Mouse (Mus musculus): ENCODE data around the gene Strada.
A peak's percentile ranks its signal among the peaks of the same experiment; 100 is the strongest.
"Not testable (repeated sequence)": the region's sequence is repeated elsewhere in the genome, so short reads cannot be mapped to it uniquely, and the experiment has no call there.

Gene Strada

DNA sequence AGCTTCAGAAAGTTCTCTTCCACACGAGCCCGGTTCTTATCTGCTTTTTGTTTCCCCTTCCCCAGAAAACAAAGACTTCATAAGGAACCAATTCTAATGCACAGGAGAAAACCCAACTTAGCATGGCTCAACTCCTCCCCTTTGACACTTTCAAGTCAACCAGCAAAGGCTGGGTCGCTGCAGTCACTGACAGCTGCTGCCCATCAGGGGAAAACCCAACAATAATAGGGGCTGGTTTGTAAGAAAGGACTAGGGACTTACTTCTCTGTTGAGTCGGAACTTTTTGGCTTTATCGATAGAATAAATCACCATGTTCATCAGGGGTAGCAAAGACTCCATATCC is at the start of gene Strada:
TSS of gene Strada (minus strand) at position 46 of the 343 bp plus-strand sequence.
- no peak for DNase-seq (ENCODE audit: low spot score)

DNA sequence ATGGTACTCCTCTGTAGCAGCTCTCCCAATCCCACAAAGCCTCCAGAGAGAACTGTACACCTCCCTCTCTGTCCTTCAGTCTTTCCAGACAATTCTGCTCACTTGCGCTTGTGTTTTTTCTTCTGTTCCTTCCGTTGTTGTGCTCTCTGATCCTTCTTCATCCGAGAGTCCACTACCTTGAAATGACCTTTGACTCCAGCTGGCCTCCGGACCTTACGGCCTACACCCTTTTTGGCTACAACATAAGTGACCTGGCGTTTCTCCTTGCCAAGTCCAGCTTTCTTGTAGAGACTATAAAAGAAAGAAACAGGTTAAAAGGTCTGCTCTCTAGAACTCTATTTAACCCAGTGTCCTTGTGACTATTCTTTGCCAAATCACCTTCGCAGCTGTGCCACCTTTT is 47.4 kb upstream of the Strada start:
- DNase-seq (ENCODE audit: low spot score) = no peak

DNA sequence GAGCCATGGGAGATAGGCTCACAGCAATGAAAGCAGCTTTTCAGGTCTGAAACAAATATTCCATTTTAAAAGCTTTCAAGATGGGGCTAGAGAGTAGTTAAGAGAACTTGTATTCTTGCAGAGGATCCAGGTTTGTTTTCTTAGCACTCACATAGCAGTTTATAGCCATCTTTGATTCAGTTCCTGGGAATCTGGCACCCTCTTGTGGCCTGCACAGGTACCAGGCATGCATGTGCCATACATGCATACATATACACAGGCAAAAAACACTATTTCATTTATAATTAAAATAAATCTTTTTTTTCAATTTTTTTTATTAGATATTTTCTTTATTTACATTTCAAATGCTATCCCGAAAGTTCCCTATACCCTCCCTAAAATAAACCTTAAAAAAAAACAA is 44.9 kb upstream of the Strada start:
- DNase-seq (ENCODE audit: low spot score) = peak; percentile 24

DNA sequence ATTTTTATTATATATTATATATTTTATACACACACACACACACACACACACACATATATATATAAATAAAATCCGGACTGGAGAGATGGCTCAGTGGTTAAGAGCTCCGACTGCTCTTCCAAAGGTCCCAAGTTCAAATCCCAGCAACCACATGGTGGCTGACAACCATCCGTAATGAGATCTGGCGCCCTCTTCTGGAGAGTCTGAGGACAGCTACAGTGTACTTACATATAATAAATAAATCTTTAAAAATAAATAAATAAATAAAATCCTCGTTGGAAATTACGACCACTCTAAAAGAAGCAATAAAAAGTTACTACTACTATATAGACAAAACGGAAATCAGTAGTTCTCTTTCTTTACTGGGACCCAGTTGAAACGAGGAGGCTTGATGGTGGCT is 32.0 kb upstream of the Strada start:
- DNase-seq (ENCODE audit: low spot score) = not testable (repeated sequence)

DNA sequence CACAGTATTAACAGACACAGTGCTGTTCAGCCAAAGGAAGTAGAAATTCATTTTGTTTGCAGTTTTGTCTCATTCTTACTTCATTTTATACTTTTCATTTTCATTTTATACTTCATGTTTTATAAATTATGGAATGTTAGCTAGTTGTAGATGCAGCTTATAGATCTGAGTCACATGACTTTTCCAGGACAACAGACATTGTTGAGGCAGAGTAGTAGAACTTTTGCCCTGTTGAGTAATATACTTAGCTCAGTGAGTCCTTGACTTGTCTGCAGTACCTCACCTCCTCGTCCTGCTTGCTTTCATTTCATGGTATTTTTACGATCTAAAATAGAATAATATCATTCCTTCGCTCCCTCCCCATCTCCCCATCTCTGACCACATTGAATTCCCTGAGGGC is 18.6 kb upstream of the Strada start:
- DNase-seq (ENCODE audit: low spot score) = no peak

DNA sequence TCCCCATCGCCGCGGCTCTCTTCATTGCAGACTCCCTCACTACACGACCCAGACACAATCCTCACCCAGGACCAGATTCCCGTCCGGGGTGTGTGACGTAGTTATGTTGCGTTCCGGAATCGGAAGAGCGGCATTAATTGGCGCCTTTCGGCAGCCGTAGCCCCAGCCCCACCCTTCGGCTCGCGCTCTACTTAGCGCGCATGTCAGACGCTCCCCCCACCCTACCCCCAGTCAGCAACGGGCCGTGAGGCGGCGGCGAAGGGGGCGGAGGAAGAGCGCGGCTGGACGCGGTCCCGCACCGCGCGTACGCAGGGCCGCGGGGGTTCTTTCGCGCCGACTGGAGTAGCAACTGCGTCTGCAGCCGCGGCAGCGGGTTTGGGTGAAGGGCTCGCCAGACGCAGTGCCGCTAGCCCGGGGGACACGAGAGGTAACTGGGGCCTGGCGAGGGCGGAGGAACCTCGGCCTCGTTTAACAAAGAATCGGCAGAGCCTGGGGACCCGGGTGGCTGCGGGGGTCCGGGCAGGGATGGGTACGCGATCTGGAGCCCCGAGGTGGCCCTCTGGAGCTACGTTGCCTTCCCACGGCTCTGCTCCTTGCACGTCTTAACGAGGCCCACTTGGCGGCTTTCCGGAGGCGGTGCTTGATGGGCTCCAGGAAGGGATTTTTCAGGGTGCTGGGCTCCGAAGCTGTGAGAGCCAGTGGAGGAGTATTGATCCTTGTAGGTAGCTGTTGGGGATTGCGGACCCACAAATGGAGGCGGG is 14.9 kb upstream of the Strada start, which contains the start of gene Ddx42:
TSS of gene Ddx42 (plus strand) at position 197 of the 761 bp plus-strand sequence.
- peak; percentile 98 for DNase-seq (ENCODE audit: low spot score)

DNA sequence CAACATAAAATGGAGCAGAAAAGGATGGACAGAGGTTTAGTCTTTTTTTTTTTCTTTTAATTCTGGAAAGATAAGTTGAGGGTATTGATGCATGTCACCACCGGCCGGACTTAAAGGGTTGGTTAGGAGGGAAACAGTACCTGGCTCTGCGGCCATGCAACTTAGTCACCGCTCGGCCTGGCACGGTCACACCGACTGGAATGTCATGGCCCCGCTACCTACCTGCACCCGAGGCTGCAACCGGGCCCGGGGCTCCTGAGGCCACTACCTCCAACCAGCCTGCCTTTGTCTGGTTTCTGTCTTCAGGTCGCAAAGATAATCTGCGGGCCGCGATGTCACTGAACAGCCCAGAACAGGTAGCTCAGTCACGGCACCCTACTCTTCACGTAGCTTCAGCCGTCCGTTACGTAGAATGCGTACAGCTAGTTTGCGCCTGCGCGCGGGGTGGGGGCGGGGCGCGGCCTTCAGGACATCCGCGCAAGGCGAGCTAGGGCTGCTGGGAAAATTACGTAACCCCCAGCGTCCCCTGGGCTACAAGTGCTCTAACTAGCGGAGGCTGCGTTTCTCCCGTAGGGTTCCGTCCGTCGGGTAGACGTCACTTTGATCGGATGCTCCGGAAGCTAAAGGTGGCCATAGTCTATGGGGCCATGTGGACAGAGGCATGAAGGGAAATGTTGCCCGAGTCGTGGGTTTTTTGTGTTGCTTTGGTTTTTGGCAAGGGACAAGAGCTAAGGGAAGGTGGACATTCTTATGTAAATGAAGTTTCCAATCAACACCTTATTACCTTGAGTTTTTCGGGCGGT is 14.2 kb upstream of the Strada start, which contains the start of gene Ccdc47:
TSS of gene Ccdc47 (minus strand) at position 418 of the 803 bp plus-strand sequence.
- DNase-seq (ENCODE audit: low spot score) = peak; percentile 99

DNA sequence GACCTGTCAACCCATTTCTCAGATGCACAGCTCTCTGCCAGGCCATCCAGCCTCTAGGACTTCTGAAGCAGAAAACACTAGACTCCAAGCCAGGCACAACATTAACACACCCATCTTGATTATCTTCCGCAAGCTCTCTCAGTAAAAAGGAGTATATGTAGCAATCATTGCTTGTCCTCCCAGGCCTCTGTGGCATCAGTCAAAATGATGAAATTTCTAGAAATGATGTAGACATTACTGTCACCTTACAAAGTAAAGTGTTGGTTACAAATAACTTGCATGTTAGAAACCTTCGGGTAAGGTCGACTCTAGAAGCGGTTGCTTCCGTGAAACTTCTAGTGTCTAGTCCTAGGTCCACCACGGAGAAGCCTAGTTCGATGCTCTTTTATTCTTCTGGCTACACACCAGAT is 13.5 kb upstream of the Strada start:
- DNase-seq (ENCODE audit: low spot score) = no peak

DNA sequence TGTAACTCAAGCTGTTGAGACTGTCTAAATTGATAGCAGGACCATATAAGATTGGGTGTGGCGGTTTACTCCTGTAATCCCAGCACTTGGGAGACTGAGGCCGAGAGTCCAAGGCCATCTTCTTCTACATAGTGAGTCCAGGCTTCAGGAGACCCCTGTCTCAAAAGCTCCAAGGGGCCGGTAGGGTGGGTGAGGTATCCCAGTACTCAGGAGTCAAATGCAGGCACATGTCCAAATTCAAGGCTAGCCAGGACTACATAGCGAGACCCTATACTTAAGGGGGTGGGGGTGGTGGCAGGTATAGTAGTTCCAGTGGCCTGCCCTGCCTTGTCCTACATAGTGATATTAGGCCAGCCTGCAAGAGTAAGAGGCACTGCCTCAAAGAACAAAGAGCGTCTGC is 12.9 kb upstream of the Strada start:
- no peak for DNase-seq (ENCODE audit: low spot score)

DNA sequence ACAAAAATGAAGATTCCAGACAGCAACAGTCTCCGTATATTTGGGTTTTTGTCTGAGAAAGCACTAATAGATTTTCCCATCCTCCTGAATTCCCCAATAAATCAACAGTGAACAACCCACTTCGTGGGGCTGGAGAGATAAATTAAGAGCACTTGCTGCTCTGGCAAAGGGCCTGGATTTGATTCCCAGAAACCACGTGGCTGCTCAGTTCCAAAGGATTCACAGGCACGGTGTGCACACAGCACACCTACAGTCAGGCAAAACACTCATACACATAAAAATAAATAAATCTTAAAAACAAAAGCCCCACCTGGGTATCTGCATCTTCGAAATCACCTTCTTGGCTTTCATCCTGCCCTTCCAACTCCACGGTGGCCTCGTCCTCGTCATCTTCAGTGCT is 10.8 kb upstream of the Strada start:
- DNase-seq (ENCODE audit: low spot score) = no peak

DNA sequence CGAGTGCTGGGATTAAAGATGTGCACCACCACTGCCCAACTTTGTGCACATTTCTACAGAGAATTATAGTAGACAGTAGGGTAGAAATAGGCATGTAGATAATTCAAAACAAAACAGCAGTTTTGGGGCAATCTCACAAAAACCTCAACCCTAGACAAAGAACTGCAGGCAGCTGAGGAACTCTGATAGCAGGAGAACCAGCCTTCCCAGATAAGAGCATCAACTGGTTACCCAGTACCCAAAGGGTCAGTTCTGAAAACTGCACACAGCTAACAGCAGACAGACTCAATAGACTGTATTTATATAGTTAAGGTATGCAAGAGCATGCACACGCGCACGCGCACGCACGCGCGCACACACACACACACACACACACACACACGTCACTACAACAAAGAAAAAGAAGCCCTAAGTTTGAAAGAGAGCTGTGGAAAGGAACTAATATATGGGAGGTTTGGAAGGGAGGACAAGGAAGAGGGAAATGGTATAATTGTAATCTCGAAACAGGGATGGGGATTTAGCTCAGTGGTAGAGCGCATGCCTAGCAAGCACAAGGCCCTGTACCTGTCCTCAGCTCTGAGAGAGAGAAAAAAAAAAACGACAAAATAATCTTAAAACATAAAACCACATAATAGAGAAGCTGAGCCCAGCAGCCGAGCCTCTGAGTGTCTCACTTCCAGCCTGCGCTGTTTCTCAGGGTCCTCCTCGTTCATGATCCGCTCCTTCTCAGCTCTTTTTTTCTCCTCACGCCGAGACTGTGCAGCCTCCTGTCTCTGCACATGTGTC is 438 bp downstream of the Strada start:
- no peak for DNase-seq (ENCODE audit: low spot score)

DNA sequence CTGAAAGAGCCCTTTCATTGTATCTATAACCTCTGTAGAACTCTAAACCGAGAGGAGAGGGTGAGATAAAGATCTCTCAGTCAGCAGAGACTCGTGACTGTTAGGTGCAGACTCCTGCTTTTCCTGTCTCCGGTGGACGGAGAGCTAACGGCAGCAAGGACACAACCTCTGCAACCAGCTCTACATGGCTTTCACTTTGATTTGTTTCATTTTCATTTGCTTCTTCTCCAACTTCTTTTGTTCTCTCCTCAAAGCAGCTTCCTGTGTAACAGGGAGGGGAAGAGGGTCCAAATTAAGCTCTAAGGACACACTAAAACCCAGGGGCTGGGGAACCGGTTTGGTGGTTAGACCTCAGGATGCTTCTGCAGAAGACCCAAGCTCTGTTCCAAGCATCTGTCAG is 1.2 kb downstream of the Strada start:
- DNase-seq (ENCODE audit: low spot score) = no peak

DNA sequence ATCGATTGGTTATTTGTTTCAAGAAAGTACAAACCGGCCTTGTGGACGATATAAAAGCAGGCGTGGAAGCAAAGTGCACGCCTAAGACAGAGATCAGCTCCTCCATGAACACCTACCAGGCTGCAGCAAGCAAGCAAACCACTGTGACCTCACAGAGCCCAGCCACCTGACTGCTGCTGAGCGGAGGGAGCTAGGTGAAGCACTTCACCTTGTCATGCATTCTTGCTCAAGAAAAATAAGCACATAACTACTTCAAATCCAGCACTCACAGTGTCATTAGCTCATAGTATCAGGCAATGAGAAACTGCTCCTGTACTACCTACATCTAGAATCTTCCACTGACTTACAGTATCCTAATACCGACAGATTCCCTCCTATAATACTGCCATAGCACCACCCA is 2.0 kb downstream of the Strada start:
- not testable (repeated sequence) for DNase-seq (ENCODE audit: low spot score)

DNA sequence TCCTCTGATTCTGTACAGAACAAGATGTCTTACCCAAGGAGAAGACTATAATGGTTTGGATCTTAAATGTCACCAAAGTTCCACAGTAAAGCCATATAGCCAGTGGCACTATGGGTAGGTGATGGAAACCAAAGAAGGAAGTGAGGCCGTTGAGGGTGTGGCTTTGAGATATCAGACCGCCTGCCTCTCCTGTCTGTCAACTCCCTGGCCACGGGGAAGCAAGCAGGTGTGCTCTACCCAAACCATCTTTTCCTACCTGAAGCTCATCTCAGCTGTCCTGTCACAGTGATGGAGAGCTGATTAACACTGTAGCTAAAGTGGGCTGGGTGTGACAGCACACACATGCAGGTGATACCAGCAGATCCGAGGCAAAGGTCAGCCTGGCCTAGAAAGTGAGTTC is 3.7 kb downstream of the Strada start:
- no peak for DNase-seq (ENCODE audit: low spot score)

DNA sequence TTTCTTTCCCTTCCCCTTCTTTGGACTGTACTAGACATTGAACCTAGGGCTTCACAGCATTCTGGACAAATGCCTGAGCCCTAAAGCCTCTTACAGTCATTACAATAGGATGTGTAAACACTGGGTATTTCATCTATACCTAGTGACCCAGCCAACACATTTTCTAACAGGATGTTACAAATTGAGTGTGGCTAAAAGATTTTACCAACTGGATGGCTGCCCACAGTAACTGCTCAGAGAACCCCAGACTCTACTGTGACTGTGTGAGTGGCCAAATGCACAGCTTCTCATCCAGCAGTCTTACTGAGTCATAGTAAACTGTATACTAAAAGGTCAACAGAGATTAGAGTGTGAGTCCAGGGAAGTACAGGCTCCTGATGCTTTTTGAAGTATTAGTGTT is 6.6 kb downstream of the Strada start:
- DNase-seq (ENCODE audit: low spot score) = no peak

DNA sequence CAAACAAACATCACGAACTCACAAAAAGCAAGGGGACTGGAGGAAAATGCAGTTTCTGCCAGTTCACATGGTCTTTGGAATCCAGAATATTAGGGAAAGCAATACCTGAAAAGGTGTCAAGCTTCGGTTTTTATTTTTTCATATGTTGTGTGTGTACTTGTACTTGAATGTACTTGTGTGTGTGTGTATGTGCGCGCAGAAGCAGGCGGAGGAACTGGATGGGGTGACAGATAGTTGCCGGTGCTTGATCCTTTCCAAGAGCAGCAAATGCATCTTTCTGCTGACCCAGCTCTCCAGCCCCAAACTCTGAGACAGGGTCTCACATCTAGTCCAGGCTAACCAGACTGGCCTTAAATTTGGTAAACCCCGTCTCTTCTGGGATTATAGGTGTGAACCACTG is 7.1 kb downstream of the Strada start:
- DNase-seq (ENCODE audit: low spot score) = no peak

DNA sequence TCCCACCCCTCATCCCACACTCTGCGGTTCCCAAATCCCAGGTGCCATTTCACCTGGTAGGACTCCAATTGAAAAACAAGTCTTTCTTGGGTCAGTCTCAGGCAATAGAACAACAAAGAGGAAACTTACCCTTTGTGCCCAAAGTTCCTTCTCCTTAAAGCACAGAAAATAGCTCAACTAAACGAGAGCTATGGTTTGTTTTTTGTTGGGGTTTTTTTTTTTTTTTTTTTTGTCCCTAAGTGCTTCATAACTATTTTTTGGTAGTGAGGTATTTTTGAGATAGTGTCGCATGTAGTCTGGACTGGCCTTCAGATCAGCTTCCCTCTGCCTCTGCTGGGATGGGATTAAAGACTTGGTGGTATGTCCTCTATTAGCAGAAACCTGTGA is 7.8 kb downstream of the Strada start:
- DNase-seq (ENCODE audit: low spot score) = no peak

DNA sequence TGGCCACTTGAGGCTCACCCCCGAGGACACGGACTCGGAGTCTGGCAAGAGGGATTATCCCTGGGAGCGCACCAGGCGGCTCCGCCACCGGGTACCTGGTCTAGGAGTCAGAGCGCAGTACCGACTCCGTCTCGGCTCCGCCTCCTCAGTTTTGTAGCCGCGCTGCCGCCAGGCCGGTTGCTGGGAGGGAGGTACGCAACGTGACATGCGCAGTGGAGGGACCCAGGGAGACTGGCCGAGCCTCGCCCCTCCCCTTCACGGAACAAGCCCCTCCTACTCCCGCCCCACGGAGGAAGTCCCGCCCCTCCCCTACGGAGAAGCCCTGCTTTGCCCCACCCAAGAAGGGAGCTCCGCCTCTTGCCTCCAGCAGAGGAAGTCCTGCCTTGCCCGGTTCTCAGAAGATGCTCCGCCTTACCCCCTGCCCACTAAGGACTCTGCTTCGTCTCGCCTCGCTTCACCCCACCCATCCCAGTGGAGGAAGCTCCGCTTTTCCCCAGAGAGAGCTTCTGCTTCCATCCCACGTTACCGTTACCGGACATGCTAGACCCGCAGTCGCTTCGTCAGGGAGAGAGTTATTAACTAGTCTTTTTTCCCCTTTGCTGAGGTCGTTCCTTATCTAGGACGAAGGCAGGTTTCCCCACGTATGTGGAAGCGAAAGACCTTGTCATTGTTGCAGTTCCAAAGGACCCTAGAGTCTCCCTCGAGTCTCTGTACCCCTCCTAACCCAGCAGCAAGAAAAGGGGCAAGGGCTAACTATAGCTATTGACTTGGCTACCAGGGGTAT is 8.4 kb downstream of the Strada start:
- DNase-seq (ENCODE audit: low spot score) = peak; percentile 97

DNA sequence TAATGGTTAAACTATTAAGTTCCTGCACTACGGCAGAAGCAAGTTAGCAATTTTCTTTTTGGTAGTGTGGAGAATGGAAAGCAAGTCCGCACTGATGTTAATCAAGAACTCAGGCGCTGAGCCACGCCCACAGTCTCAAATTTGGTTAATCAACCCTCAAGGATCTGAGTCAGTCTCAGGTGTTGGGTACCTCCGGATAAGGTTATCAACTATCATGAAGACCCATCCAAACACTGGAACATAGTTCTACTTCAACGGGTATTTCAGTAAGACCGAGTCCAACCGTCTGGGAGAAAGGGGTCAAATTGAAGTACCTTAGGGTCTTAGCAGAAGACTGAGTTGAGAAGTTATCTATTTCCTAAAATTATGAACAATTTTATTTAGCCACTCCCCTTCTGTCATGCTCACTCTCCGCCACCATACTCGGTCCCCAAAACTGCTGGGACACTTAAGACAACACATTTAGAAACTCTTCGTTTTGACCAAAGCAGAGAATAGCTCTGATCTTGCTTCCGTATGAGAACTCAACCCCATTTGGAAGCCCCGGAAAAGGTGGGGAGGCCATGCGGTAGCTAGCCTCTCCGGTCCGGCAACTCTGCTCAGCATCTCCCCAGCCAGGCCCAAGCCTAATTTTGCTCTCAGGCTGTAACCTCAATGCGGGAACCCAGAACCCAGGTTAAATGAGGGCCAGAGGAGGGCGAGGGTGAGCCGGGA is 9.2 kb downstream of the Strada start:
- DNase-seq (ENCODE audit: low spot score) = peak; percentile 6

DNA sequence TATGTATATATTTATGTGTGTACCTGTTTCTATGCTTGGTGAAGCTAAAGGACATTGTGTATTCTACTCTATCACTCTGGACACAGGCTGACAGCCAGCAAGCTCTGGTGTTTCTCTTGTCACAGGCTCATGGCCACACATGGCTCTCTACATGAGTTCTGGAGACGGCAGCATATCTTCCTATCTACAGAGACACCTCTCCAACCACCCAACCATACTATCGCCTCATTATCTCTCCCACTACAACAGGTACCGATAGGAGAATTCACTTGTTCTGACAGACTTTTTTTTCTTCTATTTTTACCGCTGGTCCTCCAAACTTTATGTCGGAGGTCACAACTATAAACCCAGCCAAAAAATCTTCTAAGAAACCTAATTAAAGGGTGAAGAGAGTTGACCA is 9.7 kb downstream of the Strada start:
- no peak for DNase-seq (ENCODE audit: low spot score)

DNA sequence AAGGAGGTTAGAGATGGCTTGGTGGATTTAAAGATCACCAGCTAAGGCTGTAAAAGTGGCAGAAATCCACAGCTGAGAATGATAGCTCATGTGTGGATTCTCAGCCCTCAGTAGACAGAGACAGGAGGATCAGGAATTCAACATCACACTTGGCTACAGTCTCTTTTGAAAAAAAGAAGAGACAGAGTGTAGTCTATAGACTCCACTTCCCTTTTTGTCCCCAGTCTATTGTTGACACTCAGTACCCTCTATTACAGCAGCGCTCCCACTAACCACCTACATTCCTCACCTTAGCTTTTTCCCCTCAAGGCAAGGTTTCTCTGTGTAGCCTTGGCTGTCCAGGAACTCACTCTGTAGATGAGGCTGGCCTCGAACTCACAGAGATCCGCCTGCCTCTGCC is 10.3 kb downstream of the Strada start:
- DNase-seq (ENCODE audit: low spot score) = no peak
